Mouse (Mus musculus): ENCODE measurements around the gene AI182371. TPM values are rescaled to one million over a fixed set of nuclear protein-coding genes. Genes with fewer than 3 reads are reported as not detected.

Gene AI182371
- 9.9 and 13.4 TPM in 2 replicates for polyA plus RNA-seq (2015; fragmentation: Nextera tagmentation; extraction: Ambion mirVana)

- no peaks in the 10 kb centered on the region for H3K27me3 ChIP-seq
- H3K9me3 ChIP-seq (replicated peaks) = no peaks in the 10 kb centered on the region
- 70% methylated on average over 3 of the region's 3 CpGs for WGBS (ENCODE audit: insufficient replicate concordance)
- peak within 1 kb of the TSS; percentile 44 for H3K27ac ChIP-seq
- H3K4me1 ChIP-seq (replicated peaks) = 0 out of 2 replicates have a peak, but pooled peaks cover 7% of the 10 kb centered on the region
- DNase-seq (no peak), ATAC-seq (ENCODE audit: low read depth) (no peak)
- no peak within 1 kb of the TSS for H3K4me2 ChIP-seq
- H3K9ac ChIP-seq = no peak within 1 kb of the TSS
- no peak within 1 kb of the TSS; the same call in 1 of the 2 replicates for H3K4me3 ChIP-seq (replicated peaks)
- H3K36me3 ChIP-seq = no peaks in the 10 kb centered on the region
These were observed at the start of gene AI182371 for GRCm38 (mm10) chr2:35101443-35101842. Gene AI182371, minus strand, starts transcription at chr2:35101543.

GRCm38 (mm10) chr2:35148806-35149205 is 47.5 kb upstream of the AI182371 start:
- WGBS (ENCODE audit: insufficient replicate concordance) = 79% methylated on average over 10 of the region's 10 CpGs
- Histone ChIP-seq H3K9ac (no peak overlapping the region), H3K9me3 (replicated peaks) (no peaks in the 10 kb centered on the region), H3K27me3 (no peaks in the 10 kb centered on the region), H3K4me3 (replicated peaks) (no peak overlapping the region), H3K27ac (no peak overlapping the region), H3K4me2 (no peak overlapping the region), H3K36me3 (peaks cover 90% of the 10 kb centered on the region), H3K4me1 (replicated peaks) (no peaks in the 10 kb centered on the region)
- ATAC-seq (ENCODE audit: low read depth) (no peak), DNase-seq (no peak)

GRCm38 (mm10) chr2:35141673-35142072 is 40.3 kb upstream of the AI182371 start:
- DNase-seq (no peak), ATAC-seq (ENCODE audit: low read depth) (no peak)
- no peaks in the 10 kb centered on the region for H3K4me1 ChIP-seq (replicated peaks)
- H3K36me3 ChIP-seq = peaks cover 83% of the 10 kb centered on the region
- H3K27ac ChIP-seq = no peak overlapping the region
- H3K4me3 ChIP-seq (replicated peaks) = no peak overlapping the region
- no peak overlapping the region for H3K4me2 ChIP-seq
- H3K9ac ChIP-seq = no peak overlapping the region
- no peaks in the 10 kb centered on the region for H3K27me3 ChIP-seq
- no peaks in the 10 kb centered on the region for H3K9me3 ChIP-seq (replicated peaks)
- 86% methylated on average over 3 of the region's 3 CpGs for WGBS (ENCODE audit: insufficient replicate concordance)

GRCm38 (mm10) chr2:35138576-35138975 is 37.2 kb upstream of the AI182371 start:
- H3K4me3 ChIP-seq (replicated peaks) = no peak overlapping the region
- H3K4me1 ChIP-seq (replicated peaks) = no peaks in the 10 kb centered on the region
- DNase-seq = no peak
- no peak overlapping the region for H3K27ac ChIP-seq
- no peaks in the 10 kb centered on the region for H3K9me3 ChIP-seq (replicated peaks)
- no peak overlapping the region for H3K9ac ChIP-seq
- H3K27me3 ChIP-seq = no peaks in the 10 kb centered on the region
- H3K36me3 ChIP-seq = peaks cover 67% of the 10 kb centered on the region
- 70% methylated on average over 1 of the region's 1 CpGs for WGBS (ENCODE audit: insufficient replicate concordance)
- H3K4me2 ChIP-seq = no peak overlapping the region
- ATAC-seq (ENCODE audit: low read depth) = no peak

DNA sequence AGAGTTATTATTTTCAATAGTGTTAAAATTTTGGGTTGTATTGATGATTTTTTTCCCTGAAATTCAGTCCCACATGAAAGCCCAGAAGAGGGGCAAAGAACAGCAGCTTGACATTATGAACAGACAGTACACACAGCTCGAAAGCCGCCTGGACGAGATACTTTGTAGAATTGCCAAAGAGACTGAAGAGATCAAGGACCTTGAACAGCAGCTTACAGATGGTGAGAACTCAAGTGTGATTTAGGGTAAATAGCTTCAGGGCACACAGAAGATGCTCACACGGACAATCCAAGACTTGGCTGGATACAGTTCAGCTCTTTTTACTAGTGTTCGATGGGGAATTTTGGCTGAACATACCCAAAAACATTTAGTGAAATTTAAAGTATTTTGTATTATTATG is 32.5 kb upstream of the AI182371 start:
- Histone ChIP-seq H3K27me3 (no peaks in the 10 kb centered on the region), H3K9ac (no peak overlapping the region), H3K4me1 (replicated peaks) (peaks cover 12% of the 10 kb centered on the region), H3K27ac (no peak overlapping the region), H3K4me3 (replicated peaks) (no peak overlapping the region), H3K9me3 (replicated peaks) (no peaks in the 10 kb centered on the region), H3K36me3 (peaks cover 32% of the 10 kb centered on the region), H3K4me2 (no peak overlapping the region)
- WGBS (ENCODE audit: insufficient replicate concordance) = 90% methylated on average over 5 of the region's 5 CpGs
- ATAC-seq (ENCODE audit: low read depth) (no peak), DNase-seq (no peak)

DNA sequence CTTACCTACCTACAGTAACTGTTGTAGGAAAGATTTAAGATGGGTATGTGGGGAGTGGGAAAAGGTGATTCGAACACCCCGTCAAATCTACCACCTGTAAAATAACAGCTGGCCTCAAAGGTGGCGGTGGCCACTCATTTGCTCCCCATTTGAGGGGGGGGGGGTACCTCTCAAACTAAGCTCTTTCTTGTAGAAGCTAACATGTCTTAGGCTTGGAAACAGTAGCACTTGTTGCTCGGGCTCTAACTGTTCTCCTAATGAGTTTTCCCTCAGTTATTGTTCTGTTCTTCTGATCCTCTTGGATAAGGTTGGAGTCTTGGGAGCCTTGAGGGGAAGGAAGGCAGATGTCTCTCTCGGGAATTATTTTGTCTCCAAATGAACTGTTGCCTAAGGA is 31.3 kb upstream of the AI182371 start:
- ATAC-seq (ENCODE audit: low read depth) (no peak), DNase-seq (no peak)
- peak overlapping the region; percentile 67 for H3K4me3 ChIP-seq (replicated peaks)
- H3K9ac ChIP-seq = peak overlapping the region; percentile 71
- H3K9me3 ChIP-seq (replicated peaks) = no peaks in the 10 kb centered on the region
- H3K27me3 ChIP-seq = no peaks in the 10 kb centered on the region
- H3K4me1 ChIP-seq (replicated peaks) = peaks cover 12% of the 10 kb centered on the region
- peak overlapping the region; percentile 77 for H3K4me2 ChIP-seq
- H3K27ac ChIP-seq = peak overlapping the region; percentile 69
- 8% methylated on average over 5 of the region's 5 CpGs for WGBS (ENCODE audit: insufficient replicate concordance)
- H3K36me3 ChIP-seq = peaks cover 24% of the 10 kb centered on the region

GRCm38 (mm10) chr2:35131991-35132661 is 30.8 kb upstream of the AI182371 start:
- WGBS (ENCODE audit: insufficient replicate concordance) = under 1% methylated on average over 21 of the region's 21 CpGs
- ATAC-seq (ENCODE audit: low read depth) (peak; percentile 100), DNase-seq (peak; percentile 86)
- Histone ChIP-seq H3K36me3 (peaks cover 23% of the 10 kb centered on the region), H3K4me3 (replicated peaks) (peak overlapping the region; percentile 67), H3K9me3 (replicated peaks) (no peaks in the 10 kb centered on the region), H3K27me3 (no peaks in the 10 kb centered on the region), H3K9ac (peak overlapping the region; percentile 71), H3K27ac (peak overlapping the region; percentile 69), H3K4me1 (replicated peaks) (peaks cover 12% of the 10 kb centered on the region), H3K4me2 (peak overlapping the region; percentile 77)

GRCm38 (mm10) chr2:35131491-35131890 is 30.1 kb upstream of the AI182371 start:
- H3K9me3 ChIP-seq (replicated peaks) = no peaks in the 10 kb centered on the region
- H3K4me3 ChIP-seq (replicated peaks) = peak overlapping the region; percentile 67; the same call in 1 of the 2 replicates
- no peak overlapping the region; the same call in 1 of the 2 replicates for H3K27ac ChIP-seq
- H3K27me3 ChIP-seq = no peaks in the 10 kb centered on the region
- peak overlapping the region; percentile 77 for H3K4me2 ChIP-seq
- peaks cover 20% of the 10 kb centered on the region for H3K36me3 ChIP-seq
- H3K9ac ChIP-seq = no peak overlapping the region
- peaks cover 12% of the 10 kb centered on the region for H3K4me1 ChIP-seq (replicated peaks)
- ATAC-seq (ENCODE audit: low read depth) = no peak
- DNase-seq = no peak

DNA sequence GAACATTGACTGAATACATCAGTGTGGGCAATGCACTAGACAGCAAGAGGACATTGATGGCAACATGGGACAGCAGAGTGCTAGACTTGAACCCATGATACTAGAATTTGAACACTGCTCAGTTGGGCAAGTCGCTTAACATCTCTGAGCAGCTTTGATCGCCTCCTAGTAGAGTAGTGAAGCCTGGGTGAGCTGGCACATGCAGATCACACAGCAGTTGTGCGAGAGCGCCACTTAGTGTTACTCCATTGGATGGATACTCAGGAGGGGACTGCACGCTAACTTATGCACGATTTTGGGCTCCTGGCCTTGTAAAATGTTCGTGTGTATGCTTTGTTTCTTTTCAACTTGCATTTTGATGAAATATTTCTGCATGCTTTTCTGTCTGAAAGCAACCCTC is 23.4 kb upstream of the AI182371 start:
- Histone ChIP-seq H3K27ac (no peak overlapping the region), H3K9me3 (replicated peaks) (no peaks in the 10 kb centered on the region), H3K4me2 (no peak overlapping the region), H3K27me3 (no peaks in the 10 kb centered on the region), H3K36me3 (peaks cover 28% of the 10 kb centered on the region), H3K4me3 (replicated peaks) (no peak overlapping the region), H3K4me1 (replicated peaks) (no peaks in the 10 kb centered on the region), H3K9ac (no peak overlapping the region)
- ATAC-seq (ENCODE audit: low read depth) (no peak), DNase-seq (no peak)
- WGBS (ENCODE audit: insufficient replicate concordance) = 73% methylated on average over 7 of the region's 7 CpGs

GRCm38 (mm10) chr2:35110521-35110920 is 9.2 kb upstream of the AI182371 start:
- WGBS (ENCODE audit: insufficient replicate concordance) = 44% methylated on average over 2 of the region's 2 CpGs
- no peak for DNase-seq

DNA sequence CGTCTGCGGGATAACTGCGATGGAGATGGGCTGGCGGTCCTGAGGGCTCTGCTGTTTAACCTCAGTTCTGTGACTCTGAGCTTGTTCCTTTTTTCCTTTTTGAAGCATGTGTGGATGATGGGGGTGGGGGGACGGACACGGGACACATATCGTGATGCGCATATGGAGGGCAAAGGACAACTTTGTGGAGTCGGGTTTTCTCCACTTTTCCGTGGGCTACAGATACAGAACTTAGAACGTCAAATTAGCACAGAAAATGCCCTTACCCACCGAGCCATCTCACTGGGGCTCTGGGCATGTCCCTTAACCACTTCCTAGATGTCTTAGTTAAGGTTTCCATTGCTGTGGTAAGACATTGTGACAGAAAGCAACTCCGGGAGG is 8.6 kb upstream of the AI182371 start:
- Histone ChIP-seq H3K36me3 (0 out of 2 replicates have a peak, but pooled peaks cover 4% of the 10 kb centered on the region), H3K27ac (peak overlapping the region; percentile 88), H3K27me3 (no peaks in the 10 kb centered on the region), H3K4me1 (replicated peaks) (peaks cover 23% of the 10 kb centered on the region), H3K9me3 (replicated peaks) (no peaks in the 10 kb centered on the region), H3K4me3 (replicated peaks) (peak overlapping the region; percentile 84), H3K4me2 (peak overlapping the region; percentile 91), H3K9ac (peak overlapping the region; percentile 84)
- under 1% methylated on average over 13 of the region's 13 CpGs for WGBS (ENCODE audit: insufficient replicate concordance)
- ATAC-seq (ENCODE audit: low read depth) (no peak), DNase-seq (no peak)

More at GRCm38 (mm10) chr2:35110521-35110920, 9.2 kb upstream of the AI182371 start:
- Histone ChIP-seq H3K27me3 (no peaks in the 10 kb centered on the region), H3K4me3 (replicated peaks) (peak overlapping the region; percentile 84), H3K4me1 (replicated peaks) (peaks cover 23% of the 10 kb centered on the region), H3K9me3 (replicated peaks) (no peaks in the 10 kb centered on the region), H3K9ac (no peak overlapping the region), H3K27ac (no peak overlapping the region), H3K36me3 (peaks cover 7% of the 10 kb centered on the region; the same call in 1 of the 2 replicates), H3K4me2 (peak overlapping the region; percentile 91)
- no peak for ATAC-seq (ENCODE audit: low read depth)

All from liver, embryonic 13.5 days (tissue).